Mouse (Mus musculus) embryonic fibroblast, embryonic 13.5 days (primary cell): ENCODE results near the gene Glul.

Experiments used
- CTCF ChIP-seq: IDR thresholded peaks from 2 replicates; pipeline ENCODE4 v1.5.1; 2011; ENCODE audit warnings: mild to moderate bottlenecking, control low read depth, low read length, moderate library complexity, borderline replicate concordance; ENCODE audit not compliant: insufficient read depth
- POLR2A ChIP-seq: IDR thresholded peaks from 2 replicates; pipeline ENCODE4 v1.6.1; 2011; ENCODE audit warnings: low read depth, mild to moderate bottlenecking, control low read depth, low read length, moderate library complexity

DNA sequence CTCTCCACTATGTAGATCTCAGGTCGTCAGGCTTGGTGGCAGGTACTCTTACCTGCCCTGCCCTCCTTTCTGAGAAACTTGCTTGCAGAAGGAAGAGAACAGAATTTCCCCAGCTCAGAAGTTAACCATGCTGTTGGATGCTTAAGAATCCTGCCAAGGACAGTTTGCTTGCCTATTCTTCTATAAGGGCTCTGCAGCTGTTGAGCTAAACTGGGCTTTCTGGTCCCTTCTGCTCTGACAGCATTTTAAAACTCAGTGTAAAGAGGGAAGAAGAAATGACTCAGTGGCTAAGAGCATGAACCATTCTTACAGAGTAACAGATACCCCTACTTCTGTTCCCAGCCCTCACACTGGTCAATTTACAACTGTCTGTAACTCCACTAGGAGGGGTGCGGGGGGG is 41.2 kb downstream of the Glul start:
- no peak for TF ChIP-seq CTCF
- no peak for TF ChIP-seq POLR2A
